Mouse (Mus musculus) MEL (cell line): ENCODE measurements at regions not wholly inside any gene's neighbourhood (a gene's known extent, or its start where the extent isn't known, plus 50 kb on each side); places are given as distances from the start of the nearest gene placed in this dataset.

ENCODE experiments used
- DNase-seq: peaks from one replicate; pipeline ENCODE4 v3.0.0; 2011; ENCODE audit warnings: low read depth, low spot score
- H3K27ac ChIP-seq: 2 replicates; pipeline ENCODE4 v1.5.1; 2012; ENCODE audit warnings: low read depth, mild to moderate bottlenecking, control low read depth, low read length, moderate library complexity; ENCODE audit not compliant: control insufficient read depth
- H3K27me3 ChIP-seq, 2 experiments: fragments of 150-350 bp in 1 of 2; sonication (generic) in 1 of 2; 2 replicates each; pipeline ENCODE4 v1.6.1; 2012; ENCODE audit warnings: low read length in 2 of 2, mild to moderate bottlenecking in 2 of 2, improper control_type of control experiment in 1 of 2, moderate library complexity in 1 of 2; ENCODE audit not compliant: insufficient read depth in 2 of 2, control insufficient read depth in 1 of 2
- H3K36me3 ChIP-seq, 2 experiments: 2 replicates each; pipeline ENCODE4 v1.6.1; 2012 to 2014; ENCODE audit warnings: low read length in 2 of 2, improper control_type of control experiment in 1 of 2, inconsistent platforms in 1 of 2, mild to moderate bottlenecking in 1 of 2; ENCODE audit not compliant: insufficient read depth in 2 of 2, control insufficient read depth in 1 of 2
- H3K4me1 ChIP-seq, 2 experiments: fragments of 150-350 bp in 1 of 2; sonication (generic) in 1 of 2; 2 replicates each; pipeline ENCODE4 v1.6.1; 2012; ENCODE audit warnings: low read length in 2 of 2, improper control_type of control experiment in 1 of 2, mild to moderate bottlenecking in 1 of 2; ENCODE audit not compliant: insufficient read depth in 2 of 2, control insufficient read depth in 1 of 2
- H3K4me3 ChIP-seq, 2 experiments: fragments of 150-350 bp in 1 of 2; sonication (generic) in 1 of 2; 2 replicates each; pipeline ENCODE4 v1.5.1; 2012; ENCODE audit warnings: low read depth in 2 of 2, low read length in 2 of 2, mild to moderate bottlenecking in 2 of 2, moderate library complexity in 2 of 2, control low read depth in 1 of 2, improper control_type of control experiment in 1 of 2; ENCODE audit not compliant: control insufficient read depth in 1 of 2, insufficient read depth in 1 of 2
- H3K79me2 ChIP-seq: 2 replicates; pipeline ENCODE4 v1.6.1; 2012; ENCODE audit warnings: mild to moderate bottlenecking, low read length, moderate library complexity; ENCODE audit not compliant: control insufficient read depth, poor library complexity, insufficient read depth
- H3K9ac ChIP-seq: 2 replicates; pipeline ENCODE4 v1.6.1; 2012; ENCODE audit warnings: low read depth, mild to moderate bottlenecking, control low read depth, low read length, moderate library complexity; ENCODE audit not compliant: control insufficient read depth, poor library complexity, severe bottlenecking
- H3K9me3 ChIP-seq: fragments of 150-350 bp; sonication (generic); replicated peaks from 2 replicates; pipeline ENCODE4 v1.6.1; 2012; ENCODE audit warnings: mild to moderate bottlenecking, low read length, improper control_type of control experiment, moderate library complexity; ENCODE audit not compliant: insufficient read depth
- BHLHE40 ChIP-seq: IDR thresholded peaks from 2 replicates; pipeline ENCODE4 v1.6.1; 2012; ENCODE audit warnings: low read depth, mild to moderate bottlenecking, inconsistent platforms, low read length, improper control_type of control experiment, borderline replicate concordance
- CTCF ChIP-seq, 3 experiments: IDR thresholded peaks in 2 of 3; conservative IDR thresholded peaks in 1 of 3; 2 replicates each; pipeline ENCODE4 v1.5.1; 2011 to 2012; ENCODE audit warnings: low read length in 3 of 3, low read depth in 2 of 3, mild to moderate bottlenecking in 2 of 3, improper control_type of control experiment in 1 of 3, inconsistent platforms in 1 of 3, mixed read lengths in 1 of 3, moderate library complexity in 1 of 3; ENCODE audit not compliant: control insufficient read depth in 1 of 3, insufficient read depth in 1 of 3, poor library complexity in 1 of 3, severe bottlenecking in 1 of 3
- E2F4 ChIP-seq: IDR thresholded peaks from 2 replicates; pipeline ENCODE4 v1.6.1; 2011; ENCODE audit warnings: low read depth, low read length, improper control_type of control experiment, borderline replicate concordance
- ETS1 ChIP-seq: IDR thresholded peaks from 2 replicates; pipeline ENCODE4 v1.6.1; 2012; ENCODE audit warnings: low read depth, mild to moderate bottlenecking, inconsistent platforms, low read length, improper control_type of control experiment, moderate library complexity
- GATA1 ChIP-seq: IDR thresholded peaks from 2 replicates; pipeline ENCODE4 v1.6.1; 2011; ENCODE audit warnings: low read depth, low read length, improper control_type of control experiment
- MAFK ChIP-seq: IDR thresholded peaks from 2 replicates; pipeline ENCODE4 v1.6.1; 2011; ENCODE audit warnings: low read depth, mild to moderate bottlenecking, low read length, improper control_type of control experiment, borderline replicate concordance
- MAX ChIP-seq: IDR thresholded peaks from 2 replicates; pipeline ENCODE4 v1.6.1; 2011; ENCODE audit warnings: low read length, improper control_type of control experiment
- MAZ ChIP-seq: IDR thresholded peaks from 2 replicates; pipeline ENCODE4 v1.6.1; 2012; ENCODE audit warnings: low read depth, mild to moderate bottlenecking, inconsistent platforms, low read length, improper control_type of control experiment
- MXI1 ChIP-seq: IDR thresholded peaks from 2 replicates; pipeline ENCODE4 v1.6.1; 2011; ENCODE audit warnings: mild to moderate bottlenecking, low read depth, low read length, improper control_type of control experiment
- MYC ChIP-seq: IDR thresholded peaks from 2 replicates; pipeline ENCODE4 v1.6.1; 2011; ENCODE audit warnings: low read depth, mild to moderate bottlenecking, low read length, improper control_type of control experiment, moderate library complexity
- NELFE ChIP-seq: IDR thresholded peaks from 2 replicates; pipeline ENCODE4 v1.6.1; 2011; ENCODE audit warnings: low read depth, low read length, improper control_type of control experiment
- NRF1 ChIP-seq: IDR thresholded peaks from 2 replicates; pipeline ENCODE4 v1.6.1; 2014; ENCODE audit warnings: low read depth, mild to moderate bottlenecking, inconsistent platforms, low read length, improper control_type of control experiment, moderate library complexity; ENCODE audit not compliant: poor library complexity, insufficient read depth, severe bottlenecking
- POLR2A ChIP-seq, 2 experiments: IDR thresholded peaks; 2 replicates each; pipeline ENCODE4 v1.6.1; 2011 to 2012; ENCODE audit warnings: low read length in 2 of 2, mild to moderate bottlenecking in 2 of 2, control low read depth in 1 of 2, improper control_type of control experiment in 1 of 2, low read depth in 1 of 2, moderate library complexity in 1 of 2; ENCODE audit not compliant: control insufficient read depth in 1 of 2, insufficient read depth in 1 of 2, poor library complexity in 1 of 2
- POLR2AphosphoS2 ChIP-seq: IDR thresholded peaks from 2 replicates; pipeline ENCODE4 v1.6.1; 2011; ENCODE audit warnings: low read length, improper control_type of control experiment
- POLR2AphosphoS5 ChIP-seq: IDR thresholded peaks from 2 replicates; pipeline ENCODE4 v1.6.1; 2012; ENCODE audit warnings: low read depth, borderline replicate concordance, mild to moderate bottlenecking, inconsistent platforms, low read length, moderate library complexity, mixed read lengths
- RAD21 ChIP-seq: IDR thresholded peaks from 2 replicates; pipeline ENCODE4 v1.6.1; 2011; ENCODE audit warnings: mild to moderate bottlenecking, low read depth, low read length, improper control_type of control experiment
- RCOR1 ChIP-seq: IDR thresholded peaks from 2 replicates; pipeline ENCODE4 v1.6.1; 2012; ENCODE audit warnings: low read depth, mild to moderate bottlenecking, inconsistent platforms, low read length, improper control_type of control experiment
- SMC3 ChIP-seq: IDR thresholded peaks from 2 replicates; pipeline ENCODE4 v1.6.1; 2011; ENCODE audit warnings: low read depth, low read length, improper control_type of control experiment
- TAL1 ChIP-seq: IDR thresholded peaks from 2 replicates; pipeline ENCODE4 v1.6.1; 2012; ENCODE audit warnings: mild to moderate bottlenecking, inconsistent platforms, low read length, moderate library complexity, mixed read lengths
- TBP ChIP-seq: IDR thresholded peaks from 2 replicates; pipeline ENCODE4 v1.8.0; 2011; ENCODE audit warnings: low read depth, low read length, improper control_type of control experiment
- USF1 ChIP-seq: IDR thresholded peaks from 2 replicates; pipeline ENCODE4 v1.6.1; 2014; ENCODE audit warnings: low read depth, mild to moderate bottlenecking, inconsistent platforms, low read length, improper control_type of control experiment, moderate library complexity
- USF2 ChIP-seq, 2 experiments: IDR thresholded peaks; 2 replicates each; pipeline ENCODE4 v1.6.1; 2011 to 2012; ENCODE audit warnings: improper control_type of control experiment in 2 of 2, low read length in 2 of 2, borderline replicate concordance in 1 of 2, inconsistent platforms in 1 of 2, low read depth in 1 of 2, mild to moderate bottlenecking in 1 of 2; ENCODE audit not compliant: insufficient read depth in 1 of 2
- ZKSCAN1 ChIP-seq: IDR thresholded peaks from 2 replicates; pipeline ENCODE4 v1.6.1; 2012; ENCODE audit warnings: low read depth, mild to moderate bottlenecking, inconsistent platforms, low read length, improper control_type of control experiment, moderate library complexity
- ZNF384 ChIP-seq: IDR thresholded peaks from 2 replicates; pipeline ENCODE4 v1.6.1; 2012; ENCODE audit warnings: low read depth, mild to moderate bottlenecking, inconsistent platforms, low read length, improper control_type of control experiment

- Histone ChIP-seq H3K79me2 (no peaks in the 10 kb centered on the region), H3K9me3 (no peaks in the 10 kb centered on the region), H3K4me1 (no peaks in the 10 kb centered on the region), H3K4me3 (no peak overlapping the region), H3K27ac (no peak overlapping the region), H3K9ac (no peak overlapping the region), H3K36me3 (no peaks in the 10 kb centered on the region), H3K27me3 (no peaks in the 10 kb centered on the region)
- DNase-seq: no peak
- TF ChIP-seq USF1 (no peak), BHLHE40 (no peak), CTCF (IDR thresholded peaks at IDR 0.05 in 2 of 3, conservative IDR thresholded peaks at IDR 0.05 in 1 of 3; ENCODE audit: control insufficient read depth in 1 of 3, insufficient read depth in 1 of 3, low read depth in 2 of 3, low read length in 3 of 3, poor library complexity in 1 of 3, severe bottlenecking in 1 of 3) (no peak), ZKSCAN1 (no peak), NELFE (no peak), TBP (no peak), MXI1 (no peak), MYC (no peak), TAL1 (no peak), SMC3 (no peak), ETS1 (no peak), POLR2AphosphoS5 (no peak), ZNF384 (no peak), E2F4 (no peak), RCOR1 (no peak), USF2 (IDR thresholded peaks at IDR 0.05; ENCODE audit: borderline replicate concordance in 1 of 2, insufficient read depth in 1 of 2, low read depth in 1 of 2, low read length in 2 of 2) (no peak), MAZ (no peak)
Observed at GRCm38 (mm10) chr11:10194774-10195173, 919.2 kb upstream of the Vwc2 start.

DNA sequence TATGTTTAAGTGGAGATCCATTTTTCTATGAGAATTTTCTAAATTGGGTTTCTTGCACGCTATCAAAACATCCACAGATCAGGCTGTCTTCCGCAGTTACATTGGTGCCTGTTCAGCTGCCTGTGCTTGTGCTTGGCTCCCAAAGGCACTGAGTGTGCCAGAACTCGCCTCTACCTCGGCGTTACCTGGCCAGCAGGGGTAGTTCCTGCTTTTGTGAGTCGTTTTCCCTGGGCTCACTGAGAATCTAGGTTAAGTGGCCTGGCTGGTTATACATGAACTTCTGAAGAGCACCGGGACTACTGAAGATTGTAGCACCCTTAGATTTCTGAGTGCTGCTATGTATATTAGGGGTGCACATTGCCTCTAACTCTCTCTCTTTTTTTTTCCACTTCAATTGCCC is 913.0 kb upstream of the Vwc2 start:
- Histone ChIP-seq H3K4me3 (no peak overlapping the region), H3K79me2 (no peaks in the 10 kb centered on the region), H3K36me3 (no peaks in the 10 kb centered on the region), H3K9ac (no peak overlapping the region), H3K27me3 (no peaks in the 10 kb centered on the region), H3K27ac (no peak overlapping the region), H3K9me3 (no peaks in the 10 kb centered on the region), H3K4me1 (no peaks in the 10 kb centered on the region)
- TF ChIP-seq MAX (no peak), NRF1 (no peak), ZKSCAN1 (no peak), TAL1 (no peak), MAFK (no peak), E2F4 (no peak), ZNF384 (no peak), SMC3 (no peak), GATA1 (no peak), ETS1 (no peak), RCOR1 (no peak), NELFE (no peak), POLR2AphosphoS2 (no peak), MAZ (no peak), POLR2A (IDR thresholded peaks at IDR 0.05; ENCODE audit: control insufficient read depth in 1 of 2, insufficient read depth in 1 of 2, low read depth in 1 of 2, low read length in 2 of 2, poor library complexity in 1 of 2) (no peak), RAD21 (no peak)
- no peak for DNase-seq
